Mouse (Mus musculus) heart, postnatal 0 days (tissue): Measurements from ENCODE around the gene Hmcn2. TPM values are rescaled to one million over a fixed set of nuclear protein-coding genes. Genes with fewer than 3 reads are reported as not detected.
A peak's percentile ranks its signal among the peaks of the same experiment; 100 is the strongest.

Source experiments
- ATAC-seq: fragments of 200-750 bp; cut with Nextera tagmentation; 2 replicates; pipeline ENCODE4 v1.8.0; 2017; ENCODE audit warnings: low read depth, moderate number of reproducible peaks, moderate library complexity; ENCODE audit not compliant: insufficient read depth
- DNase-seq: peaks from one replicate; pipeline ENCODE4 v3.0.0-alpha.2; 2016; ENCODE audit warnings: low spot score
- H3K27ac ChIP-seq: fragments of 300-500 bp; sonication (generic); 2 replicates; pipeline ENCODE4 v1.5.1; 2014; ENCODE audit warnings: low read depth, mild to moderate bottlenecking
- H3K27me3 ChIP-seq: fragments of 300-500 bp; sonication (generic); 2 replicates; pipeline ENCODE4 v1.6.1; 2014; ENCODE audit warnings: low read length, mixed read lengths; ENCODE audit not compliant: control insufficient read depth, insufficient read depth
- H3K36me3 ChIP-seq: fragments of 300-500 bp; sonication (generic); replicated peaks from 2 replicates; pipeline ENCODE4 v1.6.1; 2014; ENCODE audit warnings: low read length, mixed read lengths; ENCODE audit not compliant: control insufficient read depth, insufficient read depth
- H3K4me1 ChIP-seq: fragments of 300-500 bp; sonication (generic); 2 replicates; pipeline ENCODE4 v1.6.1; 2014; ENCODE audit warnings: antibody characterized with exemption; ENCODE audit not compliant: control insufficient read depth, insufficient read depth
- H3K4me2 ChIP-seq: fragments of 300-500 bp; sonication (generic); 2 replicates; pipeline ENCODE4 v1.6.1; 2014; ENCODE audit warnings: low read depth, mild to moderate bottlenecking, low read length, moderate library complexity
- H3K4me3 ChIP-seq: fragments of 300-500 bp; sonication (generic); 2 replicates; pipeline ENCODE4 v1.5.1; 2014; ENCODE audit warnings: low read depth, low read length
- H3K9ac ChIP-seq: fragments of 300-500 bp; sonication (generic); replicated peaks from 2 replicates; pipeline ENCODE4 v1.6.1; 2014; ENCODE audit warnings: low read depth, low read length, mixed read lengths
- H3K9me3 ChIP-seq: fragments of 300-500 bp; sonication (generic); replicated peaks from 2 replicates; pipeline ENCODE4 v1.6.1; 2016; ENCODE audit warnings: low read length; ENCODE audit not compliant: control insufficient read depth
- CTCF ChIP-seq: IDR thresholded peaks from 2 replicates; pipeline ENCODE4 v1.5.1; 2016; ENCODE audit warnings: antibody characterized with exemption, control low read depth, low read depth
- EP300 ChIP-seq: IDR thresholded peaks from 2 replicates; pipeline ENCODE4 v1.6.1; 2016; ENCODE audit warnings: antibody characterized with exemption, low read depth
- WGBS: fragments of 180-500 bp; shearing (Covaris S2); extraction: QIAGEN DNeasy Blood & Tissue Kit; methylation state at CpG from one replicate; pipeline ENCODE4 v1.1.7; 2014; 5-methylcytosine and 5-hydroxymethylcytosine counted together
- polyA plus RNA-seq: library from polyadenylated mRNA; unstranded; fragments of >200 nt; fragmentation: Nextera tagmentation; extraction: Ambion mirVana; gene quantifications from 2 replicates; pipeline ENCODE4 v1.2.1, GENCODE M21; 2015
- total RNA-seq: library from RNA; depleted of rRNA; stranded (reverse); fragments of >200 nt; gene quantifications from 2 replicates; pipeline ENCODE4 v1.2.3, GENCODE M21; 2014; ENCODE audit warnings: low replicate concordance

Hmcn2 gene
- total and polyA plus RNA-seq, 2 experiments from 2014 or later = 0.67 to 3.1 TPM

DNA sequence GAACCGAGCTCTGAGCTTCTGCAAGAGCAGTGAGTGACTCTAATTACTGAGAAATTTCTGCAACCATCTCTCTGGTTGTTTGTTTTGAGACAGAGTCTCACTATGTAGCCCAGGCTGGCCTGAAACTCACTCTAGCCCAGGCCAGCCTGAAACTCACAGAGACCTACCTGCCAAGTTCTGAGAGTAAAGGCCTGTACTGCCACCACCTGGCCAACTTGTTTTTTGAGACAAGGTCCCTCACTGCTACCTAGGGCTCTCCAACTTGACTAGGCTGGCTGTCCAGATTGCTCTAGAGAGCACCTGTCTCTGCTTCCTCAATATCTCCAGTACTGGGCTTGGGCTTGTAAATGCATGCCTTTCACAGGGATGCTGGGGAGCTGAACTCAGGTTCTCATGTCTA, 43.1 kb upstream of the Hmcn2 start:
- no peak overlapping the region for H3K27ac ChIP-seq
- H3K9ac ChIP-seq = no peak overlapping the region
- TF ChIP-seq EP300 (no peak), CTCF (peak; percentile 14; the same call in 1 of the 2 replicates)
- H3K9me3 ChIP-seq = no peaks in the 10 kb centered on the region
- 90% methylated on average over 1 of the region's 1 CpGs for WGBS
- no peak overlapping the region for H3K4me3 ChIP-seq
- H3K4me1 ChIP-seq = no peaks in the 10 kb centered on the region
- ATAC-seq = no peak
- no peak for DNase-seq
- H3K36me3 ChIP-seq = no peaks in the 10 kb centered on the region
- no peaks in the 10 kb centered on the region for H3K27me3 ChIP-seq
- no peak overlapping the region for H3K4me2 ChIP-seq

DNA sequence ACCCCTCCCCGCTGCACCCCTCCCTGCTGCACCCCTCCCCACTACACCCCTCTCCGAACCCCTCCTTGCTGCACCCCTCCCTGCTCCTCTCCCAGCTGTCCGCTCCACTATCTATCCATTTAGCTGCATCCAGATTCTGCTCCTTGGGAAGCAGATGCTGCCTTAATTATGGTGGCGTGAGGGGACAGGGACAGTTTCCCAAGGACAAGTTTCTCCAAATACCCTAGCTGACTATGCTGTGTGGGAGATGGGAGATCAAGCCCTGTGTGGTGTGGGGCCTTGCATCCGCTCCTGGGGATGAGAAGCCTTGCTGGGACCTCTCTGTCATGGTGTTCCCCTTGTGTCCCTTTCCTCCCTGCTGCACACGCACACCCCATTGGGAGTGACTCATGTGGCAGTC, 39.2 kb upstream of the Hmcn2 start:
- H3K9me3 ChIP-seq = no peaks in the 10 kb centered on the region
- ATAC-seq = no peak
- no peaks in the 10 kb centered on the region for H3K36me3 ChIP-seq
- no peak overlapping the region for H3K9ac ChIP-seq
- no peak overlapping the region for H3K4me2 ChIP-seq
- H3K4me3 ChIP-seq = no peak overlapping the region
- no peaks in the 10 kb centered on the region for H3K4me1 ChIP-seq
- H3K27ac ChIP-seq = no peak overlapping the region
- no peak for TF ChIP-seq EP300
- no peak for TF ChIP-seq CTCF
- WGBS = 96% methylated on average over 5 of the region's 6 CpGs
- no peak for DNase-seq
- H3K27me3 ChIP-seq = no peaks in the 10 kb centered on the region

DNA sequence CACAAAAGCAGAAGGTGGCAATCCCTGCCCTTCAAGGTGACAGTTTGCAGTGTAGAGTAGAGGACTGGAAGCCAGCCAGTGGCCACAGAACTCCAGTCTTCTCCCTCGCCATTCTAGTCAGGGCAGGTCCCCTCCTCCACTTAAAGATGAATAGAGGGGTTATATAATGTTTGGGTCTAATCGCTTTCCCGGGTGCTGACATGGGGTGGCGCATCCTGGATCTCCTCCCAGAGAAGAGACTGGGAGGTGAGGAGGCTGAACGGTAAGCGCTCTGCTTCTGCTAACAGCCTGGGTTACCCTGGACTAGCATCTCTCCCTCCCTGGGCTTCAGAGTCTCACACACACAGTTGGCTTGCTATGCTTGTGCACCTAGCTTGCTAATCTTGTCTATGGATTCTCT, 36.4 kb upstream of the Hmcn2 start:
- Histone ChIP-seq H3K27ac (no peak overlapping the region), H3K27me3 (no peaks in the 10 kb centered on the region), H3K4me3 (no peak overlapping the region), H3K4me2 (no peak overlapping the region), H3K9ac (no peak overlapping the region), H3K4me1 (no peaks in the 10 kb centered on the region), H3K36me3 (0 out of 2 replicates have a peak, but pooled peaks cover 10% of the 10 kb centered on the region), H3K9me3 (no peaks in the 10 kb centered on the region)
- WGBS = 45% methylated on average over 6 of the region's 6 CpGs
- ATAC-seq = peak; percentile 15; the same call in 1 of the 2 replicates
- TF ChIP-seq EP300 (no peak), CTCF (no peak)
- peak; percentile 29 for DNase-seq

DNA sequence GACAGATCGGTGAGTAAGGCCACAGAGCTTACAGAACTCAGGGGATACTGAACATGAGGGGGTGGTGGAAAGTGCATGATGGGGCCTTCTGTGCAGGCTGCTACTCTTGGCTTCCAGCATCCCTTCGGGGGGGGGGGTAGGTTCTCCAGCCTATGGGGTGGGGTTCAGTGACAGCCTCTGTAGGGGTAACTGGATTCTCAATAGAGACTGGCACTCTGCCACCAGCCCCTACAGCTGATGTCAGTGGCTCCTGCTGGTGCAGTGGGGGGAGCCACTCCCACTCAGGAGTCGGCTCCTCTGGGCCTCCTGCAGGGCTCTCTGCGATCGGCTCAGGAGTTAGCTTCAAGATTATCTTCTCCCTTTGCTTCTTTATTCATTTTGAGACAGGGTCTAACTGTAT, 35.7 kb upstream of the Hmcn2 start:
- no peaks in the 10 kb centered on the region for H3K9me3 ChIP-seq
- ATAC-seq (no peak), DNase-seq (no peak)
- H3K9ac ChIP-seq = no peak overlapping the region
- H3K27ac ChIP-seq = no peak overlapping the region
- WGBS = 53% methylated on average over 5 of the region's 5 CpGs
- H3K36me3 ChIP-seq = 0 out of 2 replicates have a peak, but pooled peaks cover 10% of the 10 kb centered on the region
- H3K4me2 ChIP-seq = no peak overlapping the region
- no peaks in the 10 kb centered on the region for H3K4me1 ChIP-seq
- TF ChIP-seq EP300 (no peak), CTCF (no peak)
- no peaks in the 10 kb centered on the region for H3K27me3 ChIP-seq
- H3K4me3 ChIP-seq = no peak overlapping the region

DNA sequence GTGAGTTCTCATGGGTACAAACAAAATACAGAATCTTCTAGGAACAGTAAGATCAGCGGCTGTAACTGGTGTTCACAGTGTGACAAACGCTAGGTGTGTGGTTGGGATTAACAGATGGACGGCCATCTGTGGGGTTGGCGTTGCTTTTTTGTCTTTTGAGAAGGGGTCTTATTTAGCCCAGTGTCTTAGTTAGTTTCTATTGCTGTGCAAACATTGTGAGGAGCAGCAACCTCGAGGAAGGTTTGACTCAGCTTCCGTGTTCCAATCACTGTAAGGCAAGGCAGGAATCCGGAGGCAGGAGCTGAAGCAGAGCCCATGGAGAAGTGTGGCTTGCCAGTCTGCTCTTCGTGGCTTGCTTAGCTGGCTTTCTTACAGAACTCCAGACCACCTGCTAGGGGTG, 33.1 kb upstream of the Hmcn2 start:
- Histone ChIP-seq H3K4me2 (no peak overlapping the region), H3K27ac (no peak overlapping the region), H3K27me3 (no peaks in the 10 kb centered on the region), H3K9me3 (no peaks in the 10 kb centered on the region), H3K36me3 (peaks cover 26% of the 10 kb centered on the region), H3K4me1 (no peaks in the 10 kb centered on the region), H3K9ac (no peak overlapping the region), H3K4me3 (no peak overlapping the region)
- DNase-seq (no peak), ATAC-seq (no peak)
- 82% methylated on average over 8 of the region's 8 CpGs for whole genome bisulfite sequencing
- TF ChIP-seq EP300 (no peak), CTCF (no peak)

DNA sequence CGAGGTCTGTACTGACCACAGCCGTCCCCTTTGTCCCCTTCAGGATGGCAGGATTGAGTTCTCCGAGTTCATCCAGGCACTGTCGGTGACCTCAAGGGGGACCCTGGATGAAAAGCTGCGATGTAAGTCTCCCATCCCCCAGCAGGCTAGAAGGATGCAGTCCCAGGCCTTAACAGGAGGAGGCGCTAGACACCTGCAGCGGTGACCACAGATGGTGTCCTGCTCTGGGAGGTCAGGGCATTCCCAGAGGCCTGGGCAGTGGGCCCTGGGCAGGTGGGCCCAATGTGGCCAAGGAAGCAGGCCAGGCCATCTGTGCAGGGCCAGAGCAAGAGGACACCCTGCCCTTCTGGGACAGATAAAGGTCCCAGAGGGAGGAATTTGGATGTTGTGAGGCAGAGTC, 31.9 kb upstream of the Hmcn2 start:
- Histone ChIP-seq H3K9ac (no peak overlapping the region), H3K4me1 (no peaks in the 10 kb centered on the region), H3K4me3 (no peak overlapping the region), H3K36me3 (peaks cover 35% of the 10 kb centered on the region), H3K27ac (no peak overlapping the region), H3K9me3 (no peaks in the 10 kb centered on the region), H3K27me3 (no peaks in the 10 kb centered on the region), H3K4me2 (no peak overlapping the region)
- no peak for TF ChIP-seq EP300
- peak; percentile 37 for TF ChIP-seq CTCF
- DNase-seq (no peak), ATAC-seq (no peak)
- 46% methylated on average over 7 of the region's 7 CpGs for WGBS
